Mouse (Mus musculus) MEL (cell line): ENCODE results near the gene Ncf2. TPM values are rescaled to one million over a fixed set of nuclear protein-coding genes. Genes with fewer than 3 reads are reported as not detected.
A peak's percentile ranks its signal among the peaks of the same experiment; 100 is the strongest.

Experiments used
- DNase-seq: peaks from one replicate; pipeline ENCODE4 v3.0.0; 2011; ENCODE audit warnings: low read depth, low spot score
- H3K27ac ChIP-seq: 2 replicates; pipeline ENCODE4 v1.5.1; 2012; ENCODE audit warnings: low read depth, mild to moderate bottlenecking, control low read depth, low read length, moderate library complexity; ENCODE audit not compliant: control insufficient read depth
- H3K27me3 ChIP-seq, 2 experiments: fragments of 150-350 bp in 1 of 2; sonication (generic) in 1 of 2; 2 replicates each; pipeline ENCODE4 v1.6.1; 2012; ENCODE audit warnings: low read length in 2 of 2, mild to moderate bottlenecking in 2 of 2, improper control_type of control experiment in 1 of 2, moderate library complexity in 1 of 2; ENCODE audit not compliant: insufficient read depth in 2 of 2, control insufficient read depth in 1 of 2
- H3K36me3 ChIP-seq, 2 experiments: 2 replicates each; pipeline ENCODE4 v1.6.1; 2012 to 2014; ENCODE audit warnings: low read length in 2 of 2, improper control_type of control experiment in 1 of 2, inconsistent platforms in 1 of 2, mild to moderate bottlenecking in 1 of 2; ENCODE audit not compliant: insufficient read depth in 2 of 2, control insufficient read depth in 1 of 2
- H3K4me1 ChIP-seq, 2 experiments: fragments of 150-350 bp in 1 of 2; sonication (generic) in 1 of 2; 2 replicates each; pipeline ENCODE4 v1.6.1; 2012; ENCODE audit warnings: low read length in 2 of 2, improper control_type of control experiment in 1 of 2, mild to moderate bottlenecking in 1 of 2; ENCODE audit not compliant: insufficient read depth in 2 of 2, control insufficient read depth in 1 of 2
- H3K4me3 ChIP-seq, 2 experiments: fragments of 150-350 bp in 1 of 2; sonication (generic) in 1 of 2; 2 replicates each; pipeline ENCODE4 v1.5.1; 2012; ENCODE audit warnings: low read depth in 2 of 2, low read length in 2 of 2, mild to moderate bottlenecking in 2 of 2, moderate library complexity in 2 of 2, control low read depth in 1 of 2, improper control_type of control experiment in 1 of 2; ENCODE audit not compliant: control insufficient read depth in 1 of 2, insufficient read depth in 1 of 2
- H3K79me2 ChIP-seq: 2 replicates; pipeline ENCODE4 v1.6.1; 2012; ENCODE audit warnings: mild to moderate bottlenecking, low read length, moderate library complexity; ENCODE audit not compliant: control insufficient read depth, poor library complexity, insufficient read depth
- H3K9ac ChIP-seq: 2 replicates; pipeline ENCODE4 v1.6.1; 2012; ENCODE audit warnings: low read depth, mild to moderate bottlenecking, control low read depth, low read length, moderate library complexity; ENCODE audit not compliant: control insufficient read depth, poor library complexity, severe bottlenecking
- H3K9me3 ChIP-seq: fragments of 150-350 bp; sonication (generic); replicated peaks from 2 replicates; pipeline ENCODE4 v1.6.1; 2012; ENCODE audit warnings: mild to moderate bottlenecking, low read length, improper control_type of control experiment, moderate library complexity; ENCODE audit not compliant: insufficient read depth
- BHLHE40 ChIP-seq: IDR thresholded peaks from 2 replicates; pipeline ENCODE4 v1.6.1; 2012; ENCODE audit warnings: low read depth, mild to moderate bottlenecking, inconsistent platforms, low read length, improper control_type of control experiment, borderline replicate concordance
- CTCF ChIP-seq, 3 experiments: IDR thresholded peaks in 2 of 3; conservative IDR thresholded peaks in 1 of 3; 2 replicates each; pipeline ENCODE4 v1.5.1; 2011 to 2012; ENCODE audit warnings: low read length in 3 of 3, low read depth in 2 of 3, mild to moderate bottlenecking in 2 of 3, improper control_type of control experiment in 1 of 3, inconsistent platforms in 1 of 3, mixed read lengths in 1 of 3, moderate library complexity in 1 of 3; ENCODE audit not compliant: control insufficient read depth in 1 of 3, insufficient read depth in 1 of 3, poor library complexity in 1 of 3, severe bottlenecking in 1 of 3
- GABPA ChIP-seq: IDR thresholded peaks from 2 replicates; pipeline ENCODE4 v1.6.1; 2012; ENCODE audit warnings: low read depth, mild to moderate bottlenecking, inconsistent platforms, low read length, improper control_type of control experiment, moderate library complexity
- HCFC1 ChIP-seq: IDR thresholded peaks from 2 replicates; pipeline ENCODE4 v1.6.1; 2012; ENCODE audit warnings: low read depth, mild to moderate bottlenecking, inconsistent platforms, low read length, improper control_type of control experiment, moderate library complexity
- KAT2A ChIP-seq: conservative IDR thresholded peaks from 2 replicates; pipeline ENCODE4 v1.6.1; 2012; ENCODE audit warnings: low read depth, low read length, improper control_type of control experiment, inconsistent platforms
- MAFK ChIP-seq: IDR thresholded peaks from 2 replicates; pipeline ENCODE4 v1.6.1; 2011; ENCODE audit warnings: low read depth, mild to moderate bottlenecking, low read length, improper control_type of control experiment, borderline replicate concordance
- MXI1 ChIP-seq: IDR thresholded peaks from 2 replicates; pipeline ENCODE4 v1.6.1; 2011; ENCODE audit warnings: mild to moderate bottlenecking, low read depth, low read length, improper control_type of control experiment
- NRF1 ChIP-seq: IDR thresholded peaks from 2 replicates; pipeline ENCODE4 v1.6.1; 2014; ENCODE audit warnings: low read depth, mild to moderate bottlenecking, inconsistent platforms, low read length, improper control_type of control experiment, moderate library complexity; ENCODE audit not compliant: poor library complexity, insufficient read depth, severe bottlenecking
- POLR2A ChIP-seq, 2 experiments: IDR thresholded peaks; 2 replicates each; pipeline ENCODE4 v1.6.1; 2011 to 2012; ENCODE audit warnings: low read length in 2 of 2, mild to moderate bottlenecking in 2 of 2, control low read depth in 1 of 2, improper control_type of control experiment in 1 of 2, low read depth in 1 of 2, moderate library complexity in 1 of 2; ENCODE audit not compliant: control insufficient read depth in 1 of 2, insufficient read depth in 1 of 2, poor library complexity in 1 of 2
- POLR2AphosphoS2 ChIP-seq: IDR thresholded peaks from 2 replicates; pipeline ENCODE4 v1.6.1; 2011; ENCODE audit warnings: low read length, improper control_type of control experiment
- SIN3A ChIP-seq: IDR thresholded peaks from 2 replicates; pipeline ENCODE4 v1.6.1; 2012; ENCODE audit warnings: low read length, improper control_type of control experiment, inconsistent platforms
- TCF12 ChIP-seq: IDR thresholded peaks from 2 replicates; pipeline ENCODE4 v1.6.1; 2014; ENCODE audit warnings: low read depth, mild to moderate bottlenecking, inconsistent platforms, low read length, improper control_type of control experiment, moderate library complexity
- ZC3H11A ChIP-seq: IDR thresholded peaks from 2 replicates; pipeline ENCODE4 v1.6.1; 2012; ENCODE audit warnings: low read depth, mild to moderate bottlenecking, inconsistent platforms, low read length, improper control_type of control experiment
- ZKSCAN1 ChIP-seq: IDR thresholded peaks from 2 replicates; pipeline ENCODE4 v1.6.1; 2012; ENCODE audit warnings: low read depth, mild to moderate bottlenecking, inconsistent platforms, low read length, improper control_type of control experiment, moderate library complexity
- polyA plus RNA-seq, 2 experiments: library from polyadenylated mRNA; stranded (reverse) in 1 of 2; unstranded in 1 of 2; fragments of >175 nt in 1 of 2; fragments of >200 nt in 1 of 2; gene quantifications; 2 replicates each; pipeline versions ENCODE4 v1.2.1 to v1.2.4; 2012; ENCODE audit warnings: low replicate concordance in 2 of 2, low read depth in 1 of 2; ENCODE audit not compliant: insufficient read length in 2 of 2, insufficient read depth in 1 of 2, missing spikeins in 1 of 2
- total RNA-seq: library from RNA; depleted of rRNA; stranded (reverse); fragments of 300-350 nt; gene quantifications from 2 replicates; pipeline ENCODE4 v1.2.3, GENCODE M21; 2012

Ncf2 gene
- total and polyA plus RNA-seq, 3 experiments = 41.8 to 49.2 TPM; not detected in 1

DNA sequence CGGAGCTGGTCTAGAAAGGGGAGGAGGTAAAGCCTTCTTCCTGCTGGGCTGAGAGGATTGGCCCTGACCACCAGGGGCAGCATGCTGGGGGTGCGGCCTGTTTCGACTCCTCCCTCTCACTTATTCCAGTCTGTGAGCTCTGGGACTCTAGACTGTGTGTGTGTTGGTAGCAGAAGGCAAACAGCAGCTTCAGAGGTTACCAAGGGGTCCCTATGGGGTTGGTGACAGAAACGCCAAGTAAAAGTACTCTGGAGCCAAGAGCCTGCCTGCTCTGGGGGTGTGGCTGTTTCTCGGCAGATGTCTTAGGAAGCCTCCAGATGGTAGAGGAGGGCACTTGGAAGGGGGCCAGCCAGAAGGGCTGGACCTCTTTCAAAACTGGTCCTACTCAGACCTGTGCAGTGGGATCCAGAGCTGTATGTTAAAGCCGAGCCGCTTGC, 15.3 kb downstream of the Ncf2 start:
- Histone ChIP-seq H3K4me1 (peaks cover 2 to 18% of the 10 kb centered on the region in 2 experiments), H3K79me2 (no peaks in the 10 kb centered on the region), H3K36me3 (peaks cover 12 to 13% of the 10 kb centered on the region in 2 experiments), H3K9me3 (no peaks in the 10 kb centered on the region), H3K9ac (no peak overlapping the region), H3K27ac (no peak overlapping the region), H3K27me3 (no peaks in the 10 kb centered on the region), H3K4me3 (no peak overlapping the region)
- peak; percentile 44 for DNase-seq
- TF ChIP-seq CTCF (IDR thresholded peaks at IDR 0.05 in 2 of 3, conservative IDR thresholded peaks at IDR 0.05 in 1 of 3; ENCODE audit: control insufficient read depth in 1 of 3, insufficient read depth in 1 of 3, low read depth in 2 of 3, low read length in 3 of 3, poor library complexity in 1 of 3, severe bottlenecking in 1 of 3) (peak in 2 of 3 experiments; percentile 24 to 42; a peak in 3 of 6 replicates), KAT2A (no peak)

GRCm38 (mm10) chr1:152817027-152817769, 17.2 kb downstream of the Ncf2 start:
- no peak overlapping the region for H3K4me3 ChIP-seq
- no peak for DNase-seq
- no peak overlapping the region for H3K9ac ChIP-seq
- H3K27ac ChIP-seq = no peak overlapping the region
- H3K27me3 ChIP-seq = no peaks in the 10 kb centered on the region
- TF ChIP-seq HCFC1 (no peak), MAFK (no peak), ZC3H11A (no peak), GABPA (no peak), TCF12 (no peak), KAT2A (no peak), ZKSCAN1 (no peak), POLR2AphosphoS2 (no peak), BHLHE40 (no peak), NRF1 (no peak), POLR2A (IDR thresholded peaks at IDR 0.05; ENCODE audit: control insufficient read depth in 1 of 2, insufficient read depth in 1 of 2, low read depth in 1 of 2, low read length in 2 of 2, poor library complexity in 1 of 2) (no peak), SIN3A (no peak), MXI1 (no peak)
- H3K79me2 ChIP-seq = no peaks in the 10 kb centered on the region
- H3K36me3 ChIP-seq = peaks cover 9 to 10% of the 10 kb centered on the region in 2 experiments
- no peaks in the 10 kb centered on the region for H3K9me3 ChIP-seq
- H3K4me1 ChIP-seq = peaks cover 0 to 10% of the 10 kb centered on the region in 2 experiments; a peak in 1 of 4 replicates
